Mouse (Mus musculus): ENCODE results near the gene Fbxw7. TPM values are rescaled to one million over a fixed set of nuclear protein-coding genes. Genes with fewer than 3 reads are reported as not detected.

Fbxw7 gene
- polyA plus RNA-seq (2015; fragmentation: Nextera tagmentation; extraction: Ambion mirVana), result 24.4 and 26.1 TPM in 2 replicates

DNA sequence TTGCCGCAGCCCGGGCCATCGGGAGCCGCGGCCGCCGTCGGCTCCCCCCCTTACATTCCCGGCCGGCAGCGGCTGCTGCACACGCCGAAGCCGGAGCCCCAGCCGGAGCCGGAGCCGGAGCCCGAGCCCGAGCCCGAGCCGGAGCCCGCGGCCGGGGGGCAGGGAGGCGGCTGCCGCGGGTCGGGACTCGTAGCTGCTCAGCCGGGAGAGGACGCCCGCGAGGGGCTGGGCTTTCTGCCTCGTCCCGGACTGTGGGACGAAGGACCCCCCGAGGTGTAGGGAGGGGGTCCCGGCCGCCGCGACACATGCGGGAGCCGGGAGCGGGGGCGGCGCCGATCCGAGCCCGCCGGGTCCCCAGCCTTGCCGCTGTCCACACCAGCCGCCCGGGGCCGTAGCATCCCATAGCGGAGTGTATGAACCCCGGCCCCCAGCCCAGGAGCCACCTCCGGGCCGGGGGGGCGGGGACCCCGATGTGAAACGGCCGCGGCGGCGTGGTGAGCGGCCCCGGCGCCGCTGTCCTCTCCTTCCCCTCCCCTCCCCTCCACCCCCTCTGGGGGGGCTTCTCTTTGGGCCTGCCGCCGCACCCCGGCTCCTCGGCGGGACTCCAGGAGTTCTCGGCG is at the start of gene Fbxw7:
Gene Fbxw7, plus strand, starts transcription at position 507 of the 620 bp plus-strand sequence.
- no peaks in the 10 kb centered on the region for H3K36me3 ChIP-seq
- peak; percentile 47; the same call in 1 of the 2 replicates for ATAC-seq (ENCODE audit: low FRiP score)
- under 1% methylated on average over 43 of the region's 76 CpGs for WGBS
- no peaks in the 10 kb centered on the region for H3K9me3 ChIP-seq
- peak within 1 kb of the TSS; percentile 99 for H3K4me2 ChIP-seq
- no peaks in the 10 kb centered on the region for H3K27me3 ChIP-seq
- H3K4me1 ChIP-seq (replicated peaks), result peaks cover 38% of the 10 kb centered on the region
- H3K4me3 ChIP-seq, result peak within 1 kb of the TSS; percentile 87
- H3K9ac ChIP-seq, result peak within 1 kb of the TSS; percentile 92
- peak within 1 kb of the TSS; percentile 94 for H3K27ac ChIP-seq

DNA sequence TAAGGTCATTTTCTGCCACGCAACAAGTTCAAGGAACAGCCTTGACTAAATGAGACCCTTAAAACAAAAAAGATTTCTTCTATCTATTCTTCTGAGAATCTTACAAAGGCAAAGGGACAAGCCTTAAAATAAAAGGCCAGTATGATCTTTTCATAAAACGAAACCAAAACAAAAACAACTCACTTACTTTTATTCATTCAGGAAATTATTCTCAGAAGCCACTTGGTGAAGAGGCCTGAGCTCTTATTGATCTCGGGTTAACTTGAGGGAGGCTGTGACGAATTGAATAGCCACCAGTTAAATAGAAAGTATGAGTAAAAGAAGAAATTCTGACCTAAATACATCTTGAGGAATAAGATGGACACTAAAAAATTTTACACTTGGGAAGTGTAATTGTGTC is 46.1 kb upstream of the Fbxw7 start:
- no peaks in the 10 kb centered on the region for H3K9me3 ChIP-seq
- no peaks in the 10 kb centered on the region for H3K4me1 ChIP-seq (replicated peaks)
- WGBS, result 92% methylated on average over 4 of the region's 4 CpGs
- H3K27me3 ChIP-seq, result no peaks in the 10 kb centered on the region
- no peaks in the 10 kb centered on the region for H3K36me3 ChIP-seq
- no peak overlapping the region for H3K4me2 ChIP-seq
- H3K9ac ChIP-seq, result no peak overlapping the region
- no peak for ATAC-seq (ENCODE audit: low FRiP score)
- no peak overlapping the region for H3K4me3 ChIP-seq
- no peak overlapping the region for H3K27ac ChIP-seq

DNA sequence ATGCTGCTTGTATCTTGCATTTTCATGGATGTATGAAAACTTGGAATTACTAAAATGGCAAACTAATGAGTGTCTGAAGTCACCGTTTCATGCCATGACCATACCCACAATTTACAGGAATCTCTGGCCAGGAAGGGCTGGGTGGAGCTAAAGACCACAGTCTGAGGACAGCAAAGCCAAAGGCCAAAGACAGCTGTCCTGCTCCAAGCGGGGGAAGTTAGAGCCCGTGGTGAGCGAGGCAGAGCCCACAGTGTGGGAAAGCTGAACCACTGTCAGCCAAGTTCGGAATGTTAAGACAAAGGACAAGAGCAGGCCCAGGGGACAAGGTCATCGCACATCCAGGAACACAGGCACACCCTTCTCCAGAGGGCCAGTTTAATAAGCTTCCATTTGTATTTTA is 45.7 kb upstream of the Fbxw7 start:
- Histone ChIP-seq H3K4me1 (replicated peaks) (no peaks in the 10 kb centered on the region), H3K27me3 (no peaks in the 10 kb centered on the region), H3K9me3 (no peaks in the 10 kb centered on the region), H3K9ac (no peak overlapping the region), H3K36me3 (no peaks in the 10 kb centered on the region), H3K27ac (no peak overlapping the region), H3K4me3 (no peak overlapping the region), H3K4me2 (no peak overlapping the region)
- 83% methylated on average over 6 of the region's 6 CpGs for WGBS
- ATAC-seq (ENCODE audit: low FRiP score), result no peak

DNA sequence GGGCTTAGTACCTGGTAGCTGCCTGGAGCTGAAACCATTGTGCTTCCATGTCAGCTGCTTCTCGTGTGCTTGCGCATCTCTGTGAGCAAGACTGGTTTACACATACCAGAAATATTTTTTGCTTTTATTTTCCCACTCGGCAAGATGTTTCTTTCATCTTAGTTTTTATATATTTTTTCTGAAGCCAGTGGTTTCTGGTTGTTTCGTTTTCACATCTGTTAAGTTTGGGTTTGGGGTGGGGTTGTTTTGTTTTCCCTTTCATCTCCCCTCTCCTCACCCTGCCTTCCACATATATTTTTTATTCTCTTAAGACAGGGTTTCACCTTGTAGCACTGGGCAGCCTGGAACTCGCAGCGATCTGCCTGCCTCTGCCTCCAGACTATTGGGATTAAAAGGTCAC is 44.5 kb upstream of the Fbxw7 start:
- Histone ChIP-seq H3K36me3 (no peaks in the 10 kb centered on the region), H3K27me3 (no peaks in the 10 kb centered on the region), H3K4me3 (no peak overlapping the region), H3K9ac (no peak overlapping the region), H3K27ac (no peak overlapping the region), H3K4me2 (no peak overlapping the region), H3K4me1 (replicated peaks) (no peaks in the 10 kb centered on the region), H3K9me3 (no peaks in the 10 kb centered on the region)
- WGBS, result 94% methylated on average over 6 of the region's 6 CpGs
- no peak for ATAC-seq (ENCODE audit: low FRiP score)

DNA sequence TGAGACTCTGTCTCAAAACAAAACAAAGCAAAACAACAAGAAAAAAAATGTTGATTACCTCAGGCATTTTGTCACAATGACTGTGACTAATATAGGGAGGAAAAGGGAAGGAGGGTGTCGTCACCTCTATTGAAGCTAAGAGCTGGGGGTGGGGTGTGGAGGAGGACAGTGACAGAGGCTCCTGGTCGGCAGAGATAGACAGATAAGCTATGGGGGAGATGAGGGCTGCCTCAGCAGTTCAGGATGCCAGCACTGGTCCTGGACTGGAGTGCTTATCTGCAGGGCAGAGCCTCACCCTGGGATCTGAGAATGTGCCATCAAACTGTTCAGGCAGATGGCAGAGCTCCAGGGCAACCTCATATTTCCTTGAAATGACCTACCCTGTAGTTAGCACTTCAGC is 43.1 kb upstream of the Fbxw7 start:
- no peak for ATAC-seq (ENCODE audit: low FRiP score)

DNA sequence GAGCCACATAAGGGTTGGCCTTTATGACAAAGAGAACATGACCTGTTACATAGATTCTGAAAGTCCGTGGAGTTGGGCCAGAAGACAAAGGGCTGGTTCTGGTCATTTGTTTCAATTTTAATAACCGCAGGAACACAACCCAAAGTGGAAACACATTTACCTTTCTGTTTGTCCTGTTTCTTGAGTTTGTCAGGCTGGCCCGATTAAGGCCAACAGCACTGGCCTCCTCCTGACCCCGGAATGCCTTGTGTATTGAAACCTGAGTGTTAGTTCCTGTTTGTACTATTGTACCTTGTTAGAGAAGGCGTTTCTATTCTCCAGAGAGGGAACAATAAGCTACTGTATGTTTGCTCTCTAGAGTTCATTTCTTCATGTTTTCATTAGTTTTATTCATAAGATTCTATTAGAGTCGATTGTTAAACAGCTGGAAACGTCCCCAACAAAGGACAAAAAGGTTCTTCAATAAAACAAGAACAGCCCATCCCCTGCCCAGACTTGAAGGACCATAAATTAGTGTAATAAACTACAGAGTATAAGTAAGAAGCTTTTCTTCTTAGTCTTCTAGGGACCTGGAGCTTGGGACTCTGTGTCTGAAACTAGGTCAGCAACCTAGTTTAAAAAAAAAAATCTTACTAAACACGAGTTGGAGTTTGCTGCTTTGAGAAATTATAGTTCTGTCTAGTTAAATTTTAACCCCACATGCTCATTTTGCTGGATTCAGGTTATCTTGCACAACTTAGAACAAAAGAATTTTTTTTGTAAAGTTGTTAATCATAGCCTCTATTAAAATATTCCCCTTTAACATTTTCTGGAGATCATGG is 40.6 kb upstream of the Fbxw7 start:
- ATAC-seq (ENCODE audit: low FRiP score), result no peak
- Histone ChIP-seq H3K4me2 (no peak overlapping the region), H3K27me3 (no peaks in the 10 kb centered on the region), H3K9ac (no peak overlapping the region), H3K27ac (no peak overlapping the region), H3K4me3 (no peak overlapping the region), H3K4me1 (replicated peaks) (no peaks in the 10 kb centered on the region), H3K9me3 (no peaks in the 10 kb centered on the region), H3K36me3 (no peaks in the 10 kb centered on the region)
- 56% methylated on average over 8 of the region's 8 CpGs for WGBS

More for the DNA sequence above, 43.1 kb upstream of the Fbxw7 start:
- Histone ChIP-seq H3K9ac (no peak overlapping the region), H3K9me3 (no peaks in the 10 kb centered on the region), H3K27ac (no peak overlapping the region), H3K4me1 (replicated peaks) (no peaks in the 10 kb centered on the region), H3K36me3 (no peaks in the 10 kb centered on the region), H3K4me3 (no peak overlapping the region), H3K27me3 (no peaks in the 10 kb centered on the region), H3K4me2 (no peak overlapping the region)
- WGBS, result 41% methylated on average over 2 of the region's 2 CpGs

DNA sequence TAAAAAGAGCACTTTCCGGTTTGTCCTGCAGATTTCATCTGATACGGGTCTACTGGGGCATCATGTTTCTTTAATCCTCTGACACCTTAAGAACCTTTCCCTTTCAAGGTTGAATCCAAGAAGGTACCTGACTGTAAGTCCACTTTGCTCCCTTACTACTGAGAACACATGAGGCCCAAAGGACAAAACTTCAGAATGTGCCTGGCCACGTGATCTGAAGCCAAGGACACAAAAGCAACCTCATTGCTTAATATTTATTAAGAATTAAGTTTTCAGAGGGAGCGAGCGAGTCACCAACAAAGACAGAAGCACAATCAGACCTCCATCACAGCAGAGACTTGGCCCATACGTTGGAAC is 40.0 kb upstream of the Fbxw7 start:
- H3K9ac ChIP-seq, result no peak overlapping the region
- H3K27ac ChIP-seq, result no peak overlapping the region
- H3K4me2 ChIP-seq, result no peak overlapping the region
- no peak for ATAC-seq (ENCODE audit: low FRiP score)
- no peaks in the 10 kb centered on the region for H3K4me1 ChIP-seq (replicated peaks)
- no peaks in the 10 kb centered on the region for H3K36me3 ChIP-seq
- no peak overlapping the region for H3K4me3 ChIP-seq
- H3K9me3 ChIP-seq, result no peaks in the 10 kb centered on the region
- WGBS, result 83% methylated on average over 6 of the region's 6 CpGs
- no peaks in the 10 kb centered on the region for H3K27me3 ChIP-seq

DNA sequence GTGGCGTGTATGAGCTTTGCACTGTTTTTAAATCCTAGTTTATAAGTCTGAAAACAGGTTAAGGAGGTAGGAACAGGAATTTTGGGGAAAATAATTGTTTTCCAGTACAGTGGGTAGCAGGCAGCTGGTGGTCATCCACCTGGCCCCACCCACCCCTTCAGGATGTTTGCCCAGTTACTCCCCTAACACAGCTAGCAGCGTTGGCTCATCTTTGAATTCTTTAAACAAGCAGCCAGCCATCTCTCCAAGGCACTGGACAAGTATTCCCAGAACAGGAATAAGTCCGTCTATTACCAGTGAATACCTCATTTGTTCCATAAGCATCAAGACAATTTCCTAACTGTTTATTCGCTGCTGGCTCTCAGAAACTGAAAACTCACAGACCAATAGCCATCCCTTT is 39.5 kb upstream of the Fbxw7 start:
- Histone ChIP-seq H3K9me3 (no peaks in the 10 kb centered on the region), H3K27me3 (no peaks in the 10 kb centered on the region), H3K4me2 (no peak overlapping the region), H3K27ac (no peak overlapping the region), H3K36me3 (no peaks in the 10 kb centered on the region), H3K4me1 (replicated peaks) (no peaks in the 10 kb centered on the region), H3K4me3 (no peak overlapping the region), H3K9ac (no peak overlapping the region)
- no peak for ATAC-seq (ENCODE audit: low FRiP score)
- WGBS, result 84% methylated on average over 4 of the region's 4 CpGs

DNA sequence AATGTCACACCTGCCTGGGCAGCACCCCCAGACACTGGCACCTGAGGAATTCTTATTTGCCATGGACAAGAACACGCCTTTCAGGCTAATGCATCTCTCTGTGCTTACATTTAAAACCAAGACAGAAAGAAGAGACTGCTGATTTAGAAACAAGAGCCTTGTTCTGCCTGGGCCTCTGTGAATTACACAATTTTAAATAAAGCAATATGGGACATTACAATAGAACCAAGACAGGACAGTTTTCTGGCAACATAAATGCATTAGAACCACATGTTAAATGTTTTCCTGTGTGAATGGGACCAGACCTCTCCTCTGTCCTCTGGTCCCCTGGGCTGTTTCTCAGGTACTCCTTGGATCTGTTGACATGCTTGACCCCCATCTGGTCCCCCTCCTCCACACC is 39.0 kb upstream of the Fbxw7 start:
- WGBS, result 89% methylated on average over 1 of the region's 1 CpGs
- H3K4me1 ChIP-seq (replicated peaks), result no peaks in the 10 kb centered on the region
- no peaks in the 10 kb centered on the region for H3K27me3 ChIP-seq
- H3K9ac ChIP-seq, result no peak overlapping the region
- no peak overlapping the region for H3K27ac ChIP-seq
- no peaks in the 10 kb centered on the region for H3K36me3 ChIP-seq
- no peak overlapping the region for H3K4me3 ChIP-seq
- H3K9me3 ChIP-seq, result no peaks in the 10 kb centered on the region
- H3K4me2 ChIP-seq, result no peak overlapping the region
- no peak for ATAC-seq (ENCODE audit: low FRiP score)

DNA sequence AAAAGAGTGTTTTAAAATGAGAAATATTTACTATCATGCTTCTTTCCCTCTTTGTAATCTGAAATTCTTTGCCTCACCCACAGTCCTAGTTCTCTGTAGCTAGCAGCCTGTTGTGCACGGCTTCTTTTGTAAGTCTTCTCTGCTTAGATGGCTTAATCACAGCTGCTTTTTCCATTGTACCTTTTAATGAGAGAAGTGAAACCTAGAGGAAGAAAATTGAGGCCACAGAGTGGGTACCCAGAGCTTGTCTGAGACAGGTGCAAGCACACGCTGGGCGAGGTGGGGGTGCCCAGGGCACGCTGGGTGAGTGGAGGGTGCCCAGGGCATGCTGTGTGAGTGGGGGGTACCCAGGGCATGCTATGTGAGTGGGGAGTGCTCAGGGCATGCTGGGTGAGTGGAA is 27.2 kb upstream of the Fbxw7 start:
- H3K4me1 ChIP-seq (replicated peaks), result no peaks in the 10 kb centered on the region
- H3K27me3 ChIP-seq, result no peaks in the 10 kb centered on the region
- WGBS, result 92% methylated on average over 4 of the region's 4 CpGs
- peaks cover 7% of the 10 kb centered on the region for H3K9me3 ChIP-seq
- no peak overlapping the region for H3K4me3 ChIP-seq
- H3K36me3 ChIP-seq, result no peaks in the 10 kb centered on the region
- H3K4me2 ChIP-seq, result no peak overlapping the region
- ATAC-seq (ENCODE audit: low FRiP score), result no peak
- no peak overlapping the region for H3K27ac ChIP-seq
- H3K9ac ChIP-seq, result no peak overlapping the region

DNA sequence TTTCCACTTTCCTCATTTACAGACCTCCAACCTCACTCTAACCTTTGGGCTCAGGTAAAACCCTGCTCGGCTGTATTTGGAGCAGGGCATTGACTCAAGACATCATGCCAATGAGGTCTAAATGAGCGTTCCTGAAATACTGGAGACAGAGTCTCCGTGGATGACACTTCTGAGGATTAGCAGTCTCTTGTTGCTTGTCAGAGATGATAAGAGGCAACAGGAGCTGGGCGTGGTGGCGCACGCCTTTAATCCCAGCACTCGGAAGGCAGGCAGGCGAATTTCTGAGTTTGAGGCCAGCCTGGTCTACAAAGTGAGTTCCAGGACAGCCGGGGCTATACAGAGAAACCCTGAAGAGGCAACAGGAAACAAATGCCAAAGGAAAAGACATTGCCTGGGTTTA is 11.0 kb upstream of the Fbxw7 start:
- H3K4me3 ChIP-seq, result no peak overlapping the region
- 81% methylated on average over 9 of the region's 9 CpGs for WGBS
- H3K4me1 ChIP-seq (replicated peaks), result no peaks in the 10 kb centered on the region
- H3K27ac ChIP-seq, result no peak overlapping the region
- H3K4me2 ChIP-seq, result no peak overlapping the region
- no peak for ATAC-seq (ENCODE audit: low FRiP score)
- no peaks in the 10 kb centered on the region for H3K36me3 ChIP-seq
- no peak overlapping the region for H3K9ac ChIP-seq
- H3K9me3 ChIP-seq, result no peaks in the 10 kb centered on the region
- H3K27me3 ChIP-seq, result no peaks in the 10 kb centered on the region

DNA sequence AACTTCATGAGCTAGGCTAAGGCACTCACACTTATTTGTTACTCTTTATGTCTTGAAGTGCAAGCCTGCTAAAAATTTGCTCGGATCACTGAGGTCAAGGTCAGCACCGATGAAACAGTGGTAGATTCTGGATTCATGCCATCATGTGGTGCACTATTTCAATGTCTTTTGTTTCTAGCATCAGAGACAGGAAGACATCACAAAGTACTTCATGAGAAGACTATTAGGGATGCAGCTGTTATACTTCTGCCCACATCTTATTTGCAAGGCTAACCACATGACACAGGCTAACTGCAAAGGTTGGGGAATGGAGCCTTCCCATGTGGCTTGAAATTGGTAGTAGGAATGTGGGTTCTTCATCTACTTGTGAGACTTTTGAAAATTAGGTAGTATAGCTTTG is 8.9 kb upstream of the Fbxw7 start:
- H3K4me3 ChIP-seq, result no peak overlapping the region
- ATAC-seq (ENCODE audit: low FRiP score), result no peak
- no peak overlapping the region for H3K27ac ChIP-seq
- 88% methylated on average over 2 of the region's 2 CpGs for WGBS
- H3K27me3 ChIP-seq, result no peaks in the 10 kb centered on the region
- H3K36me3 ChIP-seq, result no peaks in the 10 kb centered on the region
- no peaks in the 10 kb centered on the region for H3K9me3 ChIP-seq
- no peak overlapping the region for H3K4me2 ChIP-seq
- H3K4me1 ChIP-seq (replicated peaks), result no peaks in the 10 kb centered on the region
- no peak overlapping the region for H3K9ac ChIP-seq

DNA sequence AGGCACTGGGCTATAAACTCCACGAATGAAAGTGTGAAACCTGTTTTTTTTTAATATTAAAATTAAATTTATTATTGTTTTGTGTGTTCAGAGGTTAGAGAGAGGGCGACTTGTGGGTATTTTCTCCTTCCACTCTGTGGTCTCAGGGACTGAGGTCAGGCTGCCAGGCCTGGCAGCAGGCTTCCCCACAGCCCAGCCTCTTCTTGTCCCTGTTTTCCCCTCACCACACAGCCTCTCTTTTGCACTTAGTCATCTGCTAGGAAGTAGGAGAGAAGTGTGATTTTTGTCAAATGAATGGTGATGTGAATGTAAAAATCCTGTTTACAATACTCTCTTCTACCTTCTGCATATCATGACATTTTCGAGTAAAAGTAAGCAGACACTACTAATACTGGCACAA is 7.2 kb upstream of the Fbxw7 start:
- ATAC-seq (ENCODE audit: low FRiP score), result no peak
- WGBS, result 82% methylated on average over 3 of the region's 3 CpGs

More for the DNA sequence above, 7.2 kb upstream of the Fbxw7 start:
- Histone ChIP-seq H3K27me3 (no peaks in the 10 kb centered on the region), H3K4me2 (no peak overlapping the region), H3K36me3 (no peaks in the 10 kb centered on the region), H3K4me3 (no peak overlapping the region), H3K9ac (no peak overlapping the region), H3K9me3 (no peaks in the 10 kb centered on the region), H3K27ac (no peak overlapping the region), H3K4me1 (replicated peaks) (peaks cover 5% of the 10 kb centered on the region)
